Mouse (Mus musculus) inflammation-experienced regulatory T-cells, adult 6 months (primary cell): ENCODE data around the gene Fndc3b. TPM values are rescaled to one million over a fixed set of nuclear protein-coding genes. Genes with fewer than 3 reads are reported as not detected.
"Not testable (repeated sequence)": the region's sequence is repeated elsewhere in the genome, so short reads cannot be mapped to it uniquely, and the experiment has no call there.

Source experiments
- ATAC-seq: one replicate; pipeline ENCODE4 v1.8.0; 2017
- polyA plus RNA-seq, 3 experiments: library from polyadenylated mRNA; unstranded; fragments of 100-300 nt; shearing (Covaris generic); gene quantifications; one replicate each; pipeline ENCODE4 v1.2.1; 2017

The Fndc3b gene
- polyA plus RNA-seq, 3 experiments from 2014 or later: 0.26 to 0.42 (median 0.28) TPM

DNA sequence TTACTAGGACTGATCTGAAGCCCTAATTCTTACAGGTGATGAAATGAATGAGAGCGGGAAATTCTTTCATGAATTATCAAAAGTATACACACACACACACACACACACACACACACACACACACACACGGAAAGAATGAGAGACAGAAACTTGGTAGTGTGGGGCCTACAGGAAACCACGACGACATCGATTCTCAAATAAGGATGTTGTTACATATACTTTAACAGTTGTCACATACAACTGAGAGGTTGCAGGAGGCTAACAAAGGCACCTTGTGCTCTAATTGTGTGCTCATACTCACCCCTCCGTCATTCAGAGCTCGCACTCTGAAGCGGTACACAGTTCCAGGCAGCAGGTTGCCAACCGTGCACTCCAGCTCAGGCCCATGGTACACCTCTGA, 252.7 kb downstream of the Fndc3b start:
- peak; percentile 52 for ATAC-seq

DNA sequence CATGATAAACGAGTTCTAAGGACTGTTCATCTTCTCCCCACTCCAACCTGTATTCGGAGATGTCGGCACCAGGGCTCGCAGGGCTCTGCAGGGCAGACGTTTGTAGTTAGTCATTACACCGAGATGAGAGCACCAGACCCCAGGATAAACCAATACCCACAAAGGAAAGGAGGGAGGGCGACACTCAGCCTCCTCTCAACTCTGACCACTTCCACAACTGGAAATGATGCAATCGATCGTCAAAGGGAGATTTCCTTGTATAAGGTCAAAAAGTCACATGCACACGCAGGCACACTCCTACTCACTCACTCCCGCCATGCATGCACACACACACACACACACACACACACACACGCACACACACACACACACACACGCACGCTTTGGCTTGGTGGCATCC, 254.6 kb downstream of the Fndc3b start:
- ATAC-seq: no peak

DNA sequence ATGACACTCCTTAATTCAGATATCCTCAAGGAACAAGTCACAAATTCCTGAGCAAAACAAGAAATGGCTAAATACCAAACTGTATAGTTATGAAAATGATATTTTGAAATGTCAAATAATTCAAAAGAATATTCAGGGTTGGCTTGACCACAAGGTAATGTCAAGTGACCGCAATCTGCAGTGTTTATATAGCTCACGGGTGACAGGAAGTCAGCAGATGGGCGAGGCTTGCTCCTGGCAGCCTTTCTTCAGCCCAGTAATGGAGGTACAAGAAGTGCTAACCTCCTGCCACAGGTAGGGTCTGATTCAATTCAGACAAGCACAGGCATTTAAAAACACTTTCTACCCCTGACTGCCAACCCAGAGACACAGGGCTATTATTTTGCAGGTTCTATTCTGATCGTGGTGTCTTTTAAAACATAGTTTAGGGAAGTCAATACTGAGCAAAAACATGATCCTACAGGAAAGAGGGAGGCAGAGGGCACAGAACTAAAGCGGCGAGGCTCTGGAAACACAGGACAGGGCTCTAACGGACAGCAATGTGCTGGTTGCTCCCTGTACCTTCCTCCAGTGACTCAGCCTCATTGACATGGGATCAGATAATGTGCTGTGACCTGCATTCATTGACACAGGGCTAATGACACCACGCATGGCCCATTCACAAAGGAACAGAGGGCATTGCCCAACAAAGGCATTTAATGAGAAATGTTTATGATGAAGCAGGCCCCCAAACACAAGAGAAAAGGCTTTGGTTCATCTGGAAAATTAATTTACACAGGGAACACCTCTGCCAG, 256.5 kb downstream of the Fndc3b start:
- peak; percentile 48 for ATAC-seq

DNA sequence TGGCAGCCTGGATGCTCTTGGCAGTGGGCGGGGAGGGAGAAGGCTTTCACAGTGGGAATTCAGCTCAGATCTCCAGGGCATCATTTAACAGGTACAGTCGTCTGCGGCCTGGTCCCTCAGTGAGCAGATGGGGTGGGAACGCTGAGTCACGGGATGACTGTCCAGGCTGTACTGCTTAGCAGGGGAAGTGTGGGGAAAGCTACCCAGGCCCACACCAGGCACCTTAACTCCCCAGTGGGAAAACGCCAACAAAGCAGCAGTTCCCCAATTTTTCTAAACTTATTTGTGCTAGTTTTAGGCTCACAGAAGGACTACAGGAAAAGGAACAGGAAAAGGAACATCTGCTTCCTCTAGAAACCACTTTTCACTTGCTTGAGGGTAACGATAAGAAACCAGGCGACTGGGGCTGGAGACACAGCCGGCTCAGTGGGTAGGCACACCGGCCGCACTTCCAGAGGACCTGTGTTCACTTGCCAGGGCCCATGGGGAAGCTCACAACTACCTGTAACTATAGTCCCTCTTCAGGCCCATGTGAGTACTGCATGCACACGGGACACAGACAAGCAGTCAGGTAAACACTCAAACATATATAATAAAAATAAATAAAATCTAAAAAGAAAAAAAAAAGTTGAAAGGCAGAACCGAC, 257.5 kb downstream of the Fndc3b start:
- ATAC-seq: no peak

DNA sequence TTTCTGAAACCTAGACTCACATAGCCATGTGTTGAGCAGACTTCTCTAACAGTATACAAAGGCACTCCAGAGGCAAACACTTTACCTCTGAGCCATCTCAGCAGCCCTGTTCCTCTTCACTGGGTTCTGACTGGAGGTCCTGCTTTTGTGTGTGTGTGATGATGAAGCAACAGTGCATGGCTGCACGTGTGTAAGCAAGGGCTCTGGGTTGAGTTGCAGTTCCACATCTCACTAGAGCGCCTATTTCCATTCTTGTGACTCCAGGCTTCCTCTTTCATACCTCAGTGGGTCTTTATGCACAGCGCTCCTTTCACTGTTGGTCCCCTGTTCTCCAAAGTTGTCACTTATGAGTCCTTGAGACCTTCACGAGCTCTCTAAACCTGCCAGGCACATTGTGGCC, 261.7 kb downstream of the Fndc3b start:
- ATAC-seq: no peak

DNA sequence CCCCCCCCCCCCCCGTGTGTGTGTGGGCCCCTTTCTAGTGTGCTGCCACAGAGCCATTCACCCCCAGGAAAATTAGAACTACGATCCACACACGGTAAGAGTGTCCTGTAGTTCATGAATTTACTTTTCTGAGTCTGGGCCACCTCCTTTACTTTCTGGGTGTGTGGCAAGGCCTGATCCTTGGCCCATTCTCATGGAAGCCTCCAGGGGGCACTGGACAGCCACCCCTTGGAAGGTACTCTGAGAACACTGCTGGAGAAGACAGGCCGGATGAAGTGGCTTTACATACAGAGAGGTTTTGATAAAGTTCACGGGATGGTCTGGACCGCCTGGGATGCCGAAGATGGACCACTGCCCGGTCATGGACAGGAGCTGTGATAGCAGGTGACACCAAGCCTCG, 262.7 kb downstream of the Fndc3b start:
- ATAC-seq: no peak

DNA sequence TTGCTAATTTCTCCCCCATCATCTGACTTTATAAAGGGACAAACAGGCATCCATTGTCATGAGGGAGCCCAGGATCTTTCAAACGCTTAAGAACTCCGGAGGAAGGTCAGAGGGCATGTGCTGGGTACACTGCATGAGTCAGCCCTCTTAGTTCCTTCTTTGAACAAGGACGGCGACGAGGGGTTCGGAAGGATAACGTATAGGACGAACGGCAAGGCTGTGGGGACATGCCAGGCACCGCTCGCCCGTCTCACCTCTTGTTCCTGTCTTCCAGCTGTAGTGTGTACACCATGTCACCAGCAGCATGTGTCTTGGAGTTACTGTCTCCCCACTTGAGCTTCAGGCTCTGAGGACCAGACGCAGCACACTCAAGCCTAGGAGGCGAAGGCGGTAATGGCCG, 271.4 kb downstream of the Fndc3b start:
- ATAC-seq: no peak

DNA sequence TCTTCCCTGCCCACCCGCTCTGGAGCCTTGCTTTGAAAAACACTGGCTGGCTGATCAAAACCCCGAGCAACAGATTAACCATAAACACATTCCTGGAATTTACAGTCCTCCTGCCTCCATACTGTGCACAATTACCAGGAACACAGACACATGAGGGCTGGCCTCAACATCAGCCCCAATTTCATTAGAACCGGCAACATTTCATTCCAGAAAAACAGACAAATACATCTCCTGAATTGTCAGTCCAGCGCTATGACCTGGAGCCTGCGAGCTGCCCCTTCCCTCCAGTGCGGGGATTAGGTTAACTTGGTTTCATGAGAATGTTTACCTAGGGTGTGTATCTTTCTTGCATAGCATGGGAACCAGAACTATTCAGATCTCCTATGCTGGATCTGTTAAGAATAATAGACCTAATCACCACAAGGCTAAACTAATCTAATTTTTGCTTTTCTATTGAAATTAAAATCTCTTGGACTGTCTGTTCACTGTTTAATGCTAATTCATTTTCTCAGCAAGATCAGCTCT, 275.9 kb downstream of the Fndc3b start:
- no peak for ATAC-seq

DNA sequence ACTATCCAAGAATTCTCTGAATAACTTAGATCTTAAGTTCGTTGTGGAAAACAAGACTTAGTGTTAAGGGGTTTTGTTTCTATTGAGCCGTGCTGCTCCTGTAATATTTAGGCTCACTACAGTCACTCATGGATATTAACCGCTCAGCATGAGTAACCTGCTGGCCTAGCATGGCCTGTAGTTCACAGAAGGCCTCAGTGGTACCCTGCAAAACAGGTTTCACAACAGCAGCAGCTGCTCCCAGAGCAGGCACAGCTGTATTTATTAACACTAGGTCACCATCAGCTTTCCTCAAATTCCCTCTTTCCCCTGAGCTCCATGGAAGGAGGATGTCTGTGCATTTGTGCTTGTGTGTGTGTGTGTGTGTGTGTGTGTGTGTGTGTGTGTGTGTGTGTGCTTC, 278.1 kb downstream of the Fndc3b start:
- no peak for ATAC-seq

DNA sequence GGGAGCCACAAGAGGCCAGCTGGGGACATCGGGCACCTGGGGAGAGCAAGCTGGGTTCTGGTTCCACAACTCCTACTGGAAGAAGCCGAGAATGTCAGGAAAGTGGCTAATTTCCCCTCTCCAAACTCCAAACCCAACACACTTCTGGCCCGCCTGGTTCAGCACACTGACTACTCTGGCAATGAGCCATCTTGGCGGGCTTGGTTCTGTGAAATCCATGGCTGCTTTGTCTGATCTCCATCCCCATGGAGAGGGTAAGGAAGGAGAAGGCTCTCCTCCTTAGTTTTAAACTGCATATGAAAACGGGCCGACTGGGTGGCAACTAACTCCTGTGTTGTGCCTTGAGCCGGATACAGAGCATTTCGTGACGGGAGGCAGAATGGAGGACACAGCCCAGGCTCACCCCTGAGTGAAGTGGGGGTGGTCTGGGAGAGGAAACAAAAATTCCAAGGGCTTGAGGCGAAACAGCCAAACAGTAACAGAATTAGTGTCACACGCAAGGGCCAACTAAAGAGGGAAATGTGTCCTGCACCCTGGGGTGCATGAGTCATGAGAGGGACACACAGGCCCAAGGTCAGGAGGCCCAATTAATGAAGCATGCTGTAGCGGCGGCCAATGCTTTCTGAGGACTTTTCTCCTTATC, 280.4 kb downstream of the Fndc3b start:
- ATAC-seq: no peak

DNA sequence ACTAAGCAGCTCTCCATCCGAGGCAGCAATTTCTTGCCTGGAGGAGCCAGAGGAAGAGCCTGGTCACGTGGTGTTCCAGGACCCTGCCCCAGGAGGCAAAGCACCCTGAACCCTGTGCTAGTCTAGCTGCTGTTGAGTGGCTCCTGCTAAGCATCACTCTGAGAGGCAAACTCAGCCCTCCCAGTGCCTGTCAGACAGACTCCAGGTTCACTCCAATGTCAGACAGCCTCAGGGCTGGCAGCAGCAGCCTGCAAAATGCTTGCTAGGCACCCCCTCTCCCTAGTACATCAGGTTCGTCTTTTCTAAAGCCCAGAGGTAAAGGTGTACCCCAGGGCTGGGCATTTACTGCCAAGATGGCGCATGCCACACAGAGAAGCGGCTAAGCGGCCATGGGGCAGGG, 283.7 kb downstream of the Fndc3b start:
- ATAC-seq: no peak

DNA sequence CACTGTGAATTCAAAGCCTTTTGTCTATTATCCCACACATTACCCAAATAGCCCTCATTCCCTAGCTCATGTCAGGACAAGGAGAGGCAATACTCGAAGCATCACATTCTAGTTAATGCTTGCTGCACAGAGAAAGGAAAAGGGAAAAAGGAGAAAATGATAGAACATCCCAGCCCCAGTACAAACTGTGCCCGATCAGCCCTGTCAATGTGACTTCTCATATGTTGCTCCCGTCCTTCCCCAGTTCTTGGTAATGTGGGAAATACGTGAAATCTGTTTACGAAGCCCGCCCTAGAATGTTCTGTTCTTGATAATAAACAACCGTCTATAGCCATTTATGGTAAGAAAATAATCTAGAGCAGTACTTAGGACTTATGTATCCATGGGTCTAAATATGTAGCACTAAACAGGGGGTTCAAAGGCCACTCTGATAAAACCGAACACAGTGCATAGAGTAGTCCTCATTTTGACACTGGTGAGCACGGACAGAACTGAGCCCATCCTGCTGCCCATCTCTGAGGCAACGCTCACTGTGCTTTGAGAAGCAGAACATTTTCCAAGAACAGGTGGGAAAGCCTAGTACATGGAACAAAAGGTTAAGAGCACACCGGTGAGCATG, 286.9 kb downstream of the Fndc3b start:
- no peak for ATAC-seq

DNA sequence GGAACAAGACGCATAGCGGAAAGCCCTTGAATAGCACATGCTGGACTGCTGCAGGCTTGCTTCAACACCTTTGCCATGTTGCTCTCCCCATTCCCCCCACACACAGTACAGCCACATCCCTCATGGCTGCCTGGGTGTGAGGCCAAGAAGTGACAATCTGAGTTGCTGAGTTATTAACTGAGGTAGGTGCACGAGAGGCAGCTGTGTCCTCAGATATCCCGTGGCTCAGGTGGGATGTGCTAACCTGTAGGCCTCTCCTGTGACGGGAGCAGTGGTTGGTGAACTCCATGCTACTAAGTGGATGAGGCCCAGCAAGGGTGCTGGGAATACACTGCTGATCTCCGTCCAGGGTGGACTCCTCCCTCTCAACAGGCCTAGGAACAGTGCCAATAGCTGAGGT, 288.6 kb downstream of the Fndc3b start:
- no peak for ATAC-seq

DNA sequence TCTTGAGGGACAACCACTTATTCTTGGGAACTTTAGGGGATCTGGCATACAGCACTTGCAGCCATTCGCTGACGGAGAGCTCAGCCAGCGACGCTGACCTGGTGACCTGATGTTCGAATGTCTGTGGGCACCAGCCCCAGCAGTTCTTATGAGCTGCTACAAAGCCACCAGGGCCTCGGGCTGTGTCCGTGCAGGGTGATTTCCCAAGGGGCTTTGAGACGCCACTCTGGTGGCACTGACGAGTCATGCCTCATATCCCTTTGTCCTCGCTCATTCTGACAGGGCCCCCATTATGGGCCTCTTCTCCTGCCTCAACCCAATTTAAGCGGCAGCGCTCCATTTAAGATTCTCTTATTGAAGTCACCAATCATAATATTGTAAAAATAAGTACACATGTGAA, 289.1 kb downstream of the Fndc3b start:
- no peak for ATAC-seq

DNA sequence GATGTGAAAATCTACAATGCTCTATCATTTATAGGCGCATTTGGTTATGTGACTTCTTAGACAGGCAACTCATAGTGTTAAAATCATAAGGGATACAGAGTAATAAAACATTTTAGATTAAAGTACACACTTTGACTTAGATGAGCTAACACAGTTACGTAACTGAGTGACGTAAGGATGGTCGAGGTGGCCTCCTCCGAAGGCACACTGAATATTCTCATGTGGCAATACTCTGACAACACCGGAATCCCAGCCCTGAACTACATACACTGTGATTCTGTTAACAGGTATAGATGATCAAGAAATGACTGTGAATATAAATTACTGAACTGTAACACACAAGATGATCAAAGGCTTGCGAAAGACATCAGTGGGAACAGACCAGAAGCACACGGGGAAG, 292.5 kb downstream of the Fndc3b start:
- ATAC-seq: no peak

DNA sequence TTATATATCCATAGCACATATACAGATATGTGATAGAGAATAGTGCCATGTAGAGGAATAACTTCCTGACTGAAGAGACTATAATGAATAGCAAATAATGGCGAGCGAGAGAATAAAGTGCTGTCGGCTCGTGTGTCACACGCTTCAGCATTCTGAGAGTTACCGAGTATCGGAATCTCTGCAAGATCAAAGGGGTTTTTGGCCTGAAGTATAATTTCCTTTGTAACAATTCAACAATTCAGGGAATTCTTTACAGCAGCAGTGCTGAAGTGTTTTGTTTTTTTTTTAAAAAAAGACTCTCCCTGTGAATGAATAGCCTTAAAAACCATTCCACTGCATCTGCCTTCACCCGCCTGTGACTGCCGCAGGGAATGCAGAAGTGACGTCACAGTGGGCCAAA, 294.3 kb downstream of the Fndc3b start:
- no peak for ATAC-seq

DNA sequence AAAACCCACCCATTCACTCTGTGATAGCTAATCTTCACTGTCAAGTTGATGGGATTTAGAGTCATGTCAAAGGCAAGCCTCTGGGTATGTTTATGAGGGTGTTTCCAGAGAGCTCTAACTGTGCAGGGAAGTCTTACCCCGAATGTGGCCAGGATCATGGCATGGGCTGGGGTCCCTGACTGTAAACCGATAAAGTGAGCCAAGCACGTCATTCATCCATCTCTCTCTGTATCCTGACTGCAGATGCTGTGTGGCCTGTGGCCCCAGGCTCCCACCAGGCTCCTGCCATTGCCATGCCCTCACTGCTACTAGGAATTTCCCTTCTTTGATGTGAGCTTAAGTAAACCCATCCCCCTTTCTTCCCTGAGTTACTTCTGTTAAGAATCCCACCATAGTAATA, 297.5 kb downstream of the Fndc3b start:
- ATAC-seq: no peak

DNA sequence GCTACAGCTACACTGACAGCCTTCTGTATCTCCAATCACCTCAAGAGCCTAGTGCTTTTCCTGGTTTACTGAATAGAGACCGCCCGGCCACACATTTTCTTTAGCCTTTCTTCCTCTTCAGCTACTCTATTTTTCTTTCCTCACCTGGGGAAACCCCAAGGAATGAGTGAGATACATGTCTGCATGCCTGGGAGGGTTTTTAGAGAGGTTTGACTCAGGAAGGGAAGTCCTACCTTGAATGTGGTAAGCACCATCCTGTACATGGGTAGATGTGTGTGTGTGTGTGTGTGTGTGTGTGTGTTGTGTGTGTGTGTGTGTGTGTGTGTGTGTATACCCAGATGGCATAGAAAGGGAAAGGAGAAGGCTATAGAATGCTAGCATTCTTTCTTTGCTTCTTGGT, 299.8 kb downstream of the Fndc3b start:
- no peak for ATAC-seq

DNA sequence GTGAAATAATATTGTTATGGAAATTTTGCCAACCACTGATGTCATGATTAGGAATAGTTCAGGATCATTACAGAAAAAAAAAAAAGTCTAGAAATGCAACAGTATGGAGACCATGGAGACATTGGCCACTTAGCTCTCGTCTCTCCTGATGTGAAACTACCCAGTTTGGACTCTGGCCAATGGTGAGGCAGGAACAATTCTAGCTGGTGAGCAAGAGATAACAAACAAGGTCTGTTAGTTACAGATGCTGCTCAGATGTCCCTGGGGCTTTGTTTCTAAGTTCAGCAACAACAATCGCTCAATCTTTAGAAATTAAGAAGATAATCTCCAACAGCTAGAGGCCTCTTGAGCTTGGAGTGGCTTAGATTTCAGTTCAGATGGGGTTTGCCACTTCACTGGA, 302.5 kb downstream of the Fndc3b start:
- ATAC-seq: no peak

DNA sequence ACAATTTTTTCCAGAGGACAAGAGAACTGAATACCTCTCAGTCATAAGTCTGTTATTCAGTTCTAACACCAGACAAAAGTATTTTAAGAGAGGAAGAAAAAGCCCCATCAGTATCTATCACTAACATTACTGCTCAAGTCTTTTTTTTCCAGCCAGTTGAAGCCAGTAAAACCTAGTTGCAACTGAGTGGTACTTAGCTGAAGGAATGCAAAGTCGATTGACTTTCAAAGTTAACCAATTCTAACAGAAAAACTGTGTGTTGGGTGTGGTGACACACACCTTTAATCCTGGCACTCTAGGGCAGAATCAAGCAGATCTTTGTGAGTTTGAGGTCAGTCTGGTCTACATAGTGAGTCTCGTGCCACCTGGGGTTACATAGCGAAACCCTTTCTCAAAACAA, 304.7 kb downstream of the Fndc3b start:
- ATAC-seq: no peak

DNA sequence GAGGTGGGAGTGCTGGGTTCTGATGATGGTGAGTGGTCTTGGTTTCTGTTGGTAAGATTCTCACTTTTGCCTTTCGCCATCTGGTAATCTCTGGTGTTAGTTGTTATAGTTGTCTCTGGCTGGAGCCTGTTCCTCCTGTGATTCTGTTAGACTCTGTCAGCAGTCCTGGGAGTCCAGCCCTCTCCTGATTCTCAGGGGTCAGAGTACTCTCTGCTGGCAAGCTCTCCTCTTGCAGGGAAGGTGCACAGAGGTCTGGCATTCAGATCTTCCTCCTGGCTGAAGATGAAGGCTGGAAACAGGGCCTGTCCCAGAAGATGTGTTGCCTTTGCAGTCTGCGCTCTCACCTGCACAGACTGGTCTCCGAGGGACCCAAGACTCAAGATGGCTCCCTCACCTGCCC, 310.1 kb downstream of the Fndc3b start:
- ATAC-seq: not testable (repeated sequence)

DNA sequence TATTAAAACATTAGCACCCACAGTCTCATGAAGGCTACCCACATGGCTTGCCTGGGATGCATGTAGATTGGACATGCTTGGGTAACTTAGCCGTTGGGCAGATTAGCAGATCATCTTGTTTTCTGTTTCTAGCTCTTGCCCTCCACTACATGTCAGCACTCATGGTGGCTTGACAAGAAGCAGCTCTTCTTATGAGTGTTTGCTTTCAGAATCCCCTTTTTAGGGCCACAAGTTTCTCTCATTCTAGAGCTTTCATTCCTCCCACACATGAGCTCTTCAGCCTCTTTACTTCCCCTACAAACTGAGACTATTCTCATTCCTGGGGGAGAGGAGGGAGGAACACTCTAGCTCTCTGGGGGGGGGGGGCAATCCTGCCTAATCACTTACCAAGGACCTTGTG, 321.2 kb downstream of the Fndc3b start:
- ATAC-seq: no peak

DNA sequence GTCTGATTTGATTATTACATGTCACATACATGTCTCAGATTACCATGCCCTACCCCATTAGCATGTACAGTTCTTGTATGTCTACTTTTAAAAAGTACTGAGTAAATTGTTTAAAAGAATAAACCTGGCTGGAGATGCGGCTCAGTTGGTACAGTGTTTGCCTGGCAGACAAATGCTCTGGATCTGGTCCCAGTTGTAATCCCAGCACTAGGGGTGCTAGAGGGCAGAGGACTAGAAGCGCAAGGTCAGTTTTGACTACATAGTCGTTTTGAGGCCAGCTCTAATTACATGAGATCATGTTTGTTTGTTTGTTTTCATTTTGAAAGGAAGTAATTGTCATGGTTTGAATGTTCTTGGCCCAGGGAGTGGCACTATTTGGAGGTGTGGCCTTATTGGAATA, 326.3 kb downstream of the Fndc3b start:
- ATAC-seq: no peak
